Mouse (Mus musculus) CH12F3 (cell line): ENCODE results near the gene Man1a2.

Source experiments
- in situ Hi-C: fragments of 300-500 bp; cut with MboI; formaldehyde crosslinking; loops from 2 replicates; pipeline ENCODE4 v1.14.3; 2020; ENCODE audit warnings: low sequenced_read_pairs

Gene Man1a2

GRCm38 (mm10) chr3:100685087-100685762 lies at the start of gene Man1a2:
Gene Man1a2 (minus strand): TSS chr3:100685503.
- in situ Hi-C loops, result loop anchor here (25.0 kb wide), 1 partner anchor 498 kb away; no protein-coding TSS in a partner anchor

- in situ Hi-C loops, result no loop called here
These were observed 49.3 kb upstream of the Man1a2 start for GRCm38 (mm10) chr3:100734482-100735154.

- in situ Hi-C loops, result no loop called here
These were observed 46.6 kb upstream of the Man1a2 start for GRCm38 (mm10) chr3:100731896-100732295.

- in situ Hi-C loops, result no loop called here
These were observed 46.0 kb upstream of the Man1a2 start for GRCm38 (mm10) chr3:100731347-100731746.

- in situ Hi-C loops, result no loop called here
These were observed 42.9 kb upstream of the Man1a2 start for GRCm38 (mm10) chr3:100728008-100728712.

- in situ Hi-C loops, result no loop called here
These were observed 40.8 kb upstream of the Man1a2 start for GRCm38 (mm10) chr3:100725960-100726674.

GRCm38 (mm10) chr3:100720786-100721300 lies 35.5 kb upstream of the Man1a2 start:
- in situ Hi-C loops, result no loop called here

- in situ Hi-C loops, result no loop called here
These were observed 30.9 kb upstream of the Man1a2 start for GRCm38 (mm10) chr3:100716241-100716640.

- in situ Hi-C loops, result no loop called here
These were observed 30.1 kb upstream of the Man1a2 start for GRCm38 (mm10) chr3:100715367-100715766.

GRCm38 (mm10) chr3:100713142-100714005 lies 28.1 kb upstream of the Man1a2 start:
- in situ Hi-C loops, result no loop called here

GRCm38 (mm10) chr3:100712140-100712539 lies 26.8 kb upstream of the Man1a2 start:
- in situ Hi-C loops, result no loop called here

- in situ Hi-C loops, result no loop called here
These were observed 26.2 kb upstream of the Man1a2 start for GRCm38 (mm10) chr3:100711486-100711885.

- in situ Hi-C loops, result no loop called here
These were observed 21.8 kb upstream of the Man1a2 start for GRCm38 (mm10) chr3:100707117-100707516.

GRCm38 (mm10) chr3:100705128-100705667 lies 19.9 kb upstream of the Man1a2 start:
- in situ Hi-C loops, result no loop called here

GRCm38 (mm10) chr3:100703847-100704644 lies 18.7 kb upstream of the Man1a2 start:
- in situ Hi-C loops, result no loop called here

- in situ Hi-C loops, result no loop called here
These were observed 17.9 kb upstream of the Man1a2 start for GRCm38 (mm10) chr3:100702875-100703846.

GRCm38 (mm10) chr3:100688747-100689146 lies 3.4 kb upstream of the Man1a2 start:
- in situ Hi-C loops, result loop anchor here (25.0 kb wide), 1 partner anchor 501 kb away; no protein-coding TSS in a partner anchor

- in situ Hi-C loops, result loop anchor here (25.0 kb wide), 1 partner anchor 499 kb away; no protein-coding TSS in a partner anchor
These were observed 1.5 kb upstream of the Man1a2 start for GRCm38 (mm10) chr3:100686756-100687155.
